Mouse (Mus musculus) neural tube, embryonic 12.5 days (tissue): ENCODE data around the gene Trp63. TPM values are rescaled to one million over a fixed set of nuclear protein-coding genes. Genes with fewer than 3 reads are reported as not detected.

Experiments used
- ATAC-seq: fragments of 200-750 bp; cut with Nextera tagmentation; 2 replicates; pipeline ENCODE4 v1.8.0; 2017; ENCODE audit warnings: low read depth, mild to moderate bottlenecking, moderate TSS enrichment, moderate library complexity; ENCODE audit not compliant: low FRiP score
- H3K27ac ChIP-seq: fragments of 300-500 bp; sonication (generic); 2 replicates; pipeline ENCODE4 v1.5.1; 2016
- H3K27me3 ChIP-seq: fragments of 300-500 bp; sonication (generic); replicated peaks from 2 replicates; pipeline ENCODE4 v1.6.1; 2016; ENCODE audit warnings: mild to moderate bottlenecking
- H3K36me3 ChIP-seq: fragments of 300-500 bp; sonication (generic); 2 replicates; pipeline ENCODE4 v1.6.1; 2016; ENCODE audit warnings: mild to moderate bottlenecking
- H3K4me1 ChIP-seq: fragments of 300-500 bp; sonication (generic); 2 replicates; pipeline ENCODE4 v1.6.1; 2016
- H3K4me2 ChIP-seq: fragments of 300-500 bp; sonication (generic); replicated peaks from 2 replicates; pipeline ENCODE4 v1.6.1; 2016; ENCODE audit warnings: mild to moderate bottlenecking
- H3K4me3 ChIP-seq: fragments of 300-500 bp; sonication (generic); 2 replicates; pipeline ENCODE4 v1.5.1; 2016
- H3K9ac ChIP-seq: fragments of 300-500 bp; sonication (generic); 2 replicates; pipeline ENCODE4 v1.6.1; 2016; ENCODE audit warnings: mild to moderate bottlenecking
- H3K9me3 ChIP-seq: fragments of 300-500 bp; sonication (generic); 2 replicates; pipeline ENCODE4 v1.6.1; 2016; ENCODE audit warnings: mild to moderate bottlenecking
- WGBS: fragments of 180-500 bp; shearing (Covaris S2); methylation state at CpG from one replicate; pipeline ENCODE4 v1.1.7; 2016; 5-methylcytosine and 5-hydroxymethylcytosine counted together
- polyA plus RNA-seq: library from polyadenylated mRNA; unstranded; fragments of >200 nt; fragmentation: Nextera tagmentation; extraction: Ambion mirVana; gene quantifications from 2 replicates; pipeline ENCODE4 v1.2.1, GENCODE M21; 2016

The Trp63 gene
- polyA plus RNA-seq, 1 experiment from 2014 or later: 3.3 TPM

DNA sequence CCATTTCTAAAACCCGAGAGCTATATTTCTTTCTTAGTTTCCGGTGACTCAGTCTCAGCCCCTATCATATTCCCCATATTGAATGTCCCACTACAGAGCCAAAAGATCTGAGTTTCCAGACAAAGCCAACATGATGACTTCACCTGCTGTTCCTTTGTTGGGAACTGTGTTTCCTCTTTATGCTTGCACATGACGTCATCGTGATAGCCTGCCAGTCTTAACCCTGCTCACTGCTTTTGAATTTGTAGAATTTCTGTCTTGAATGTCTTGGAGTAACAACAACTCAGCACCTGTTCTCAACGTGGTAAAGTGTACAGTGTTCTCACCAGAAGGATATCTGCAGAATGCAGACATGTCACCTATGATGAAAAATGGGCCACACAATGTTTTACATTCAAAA is 39.6 kb downstream of the Trp63 start:
- Histone ChIP-seq H3K4me2 (no peak overlapping the region), H3K27me3 (no peaks in the 10 kb centered on the region), H3K9me3 (no peaks in the 10 kb centered on the region), H3K9ac (no peak overlapping the region), H3K4me3 (no peak overlapping the region), H3K4me1 (no peaks in the 10 kb centered on the region), H3K36me3 (no peaks in the 10 kb centered on the region), H3K27ac (no peak overlapping the region)
- ATAC-seq: no peak
- 76% methylated on average over 5 of the region's 5 CpGs for WGBS

DNA sequence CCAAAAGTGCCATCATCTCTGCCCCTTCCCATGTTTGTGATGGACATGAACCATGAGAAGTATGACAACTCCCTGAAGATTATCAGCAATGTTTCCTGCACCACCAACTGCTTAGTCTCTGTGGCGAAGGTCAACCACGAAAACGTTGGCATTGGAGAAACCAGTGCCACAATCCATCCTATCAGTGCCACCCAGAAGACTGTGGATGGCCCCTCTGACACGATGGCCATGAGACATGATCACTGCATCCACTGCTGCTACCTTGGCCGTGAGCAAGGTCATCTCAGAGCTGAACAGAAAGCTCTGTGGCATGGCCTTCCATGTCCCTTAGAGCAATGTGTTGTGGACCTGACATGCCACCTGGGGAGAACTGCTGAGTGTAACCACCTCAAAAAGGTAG is 43.4 kb downstream of the Trp63 start:
- no peak overlapping the region for H3K4me3 ChIP-seq
- H3K9me3 ChIP-seq: no peaks in the 10 kb centered on the region
- no peak for ATAC-seq
- WGBS: 88% methylated on average over 5 of the region's 5 CpGs
- H3K9ac ChIP-seq: no peak overlapping the region
- no peaks in the 10 kb centered on the region for H3K27me3 ChIP-seq
- no peak overlapping the region for H3K4me2 ChIP-seq
- H3K27ac ChIP-seq: no peak overlapping the region
- H3K4me1 ChIP-seq: no peaks in the 10 kb centered on the region
- no peaks in the 10 kb centered on the region for H3K36me3 ChIP-seq

- no peak overlapping the region for H3K9ac ChIP-seq
- H3K4me1 ChIP-seq: no peaks in the 10 kb centered on the region
- no peaks in the 10 kb centered on the region for H3K27me3 ChIP-seq
- no peaks in the 10 kb centered on the region for H3K9me3 ChIP-seq
- H3K27ac ChIP-seq: no peak overlapping the region
- H3K4me3 ChIP-seq: no peak overlapping the region
- ATAC-seq: no peak
- no peaks in the 10 kb centered on the region for H3K36me3 ChIP-seq
- no peak overlapping the region for H3K4me2 ChIP-seq
- WGBS: 53% methylated on average over 7 of the region's 7 CpGs
Measured at GRCm38 (mm10) chr16:25727957-25728506, 44.5 kb downstream of the Trp63 start.

- Histone ChIP-seq H3K36me3 (no peaks in the 10 kb centered on the region), H3K4me2 (no peak overlapping the region), H3K9ac (no peak overlapping the region), H3K4me3 (no peak overlapping the region), H3K9me3 (no peaks in the 10 kb centered on the region), H3K27me3 (no peaks in the 10 kb centered on the region), H3K4me1 (no peaks in the 10 kb centered on the region), H3K27ac (no peak overlapping the region)
- WGBS: 82% methylated on average over 3 of the region's 3 CpGs
- ATAC-seq: no peak
Measured at GRCm38 (mm10) chr16:25736912-25737311, 53.3 kb downstream of the Trp63 start.

DNA sequence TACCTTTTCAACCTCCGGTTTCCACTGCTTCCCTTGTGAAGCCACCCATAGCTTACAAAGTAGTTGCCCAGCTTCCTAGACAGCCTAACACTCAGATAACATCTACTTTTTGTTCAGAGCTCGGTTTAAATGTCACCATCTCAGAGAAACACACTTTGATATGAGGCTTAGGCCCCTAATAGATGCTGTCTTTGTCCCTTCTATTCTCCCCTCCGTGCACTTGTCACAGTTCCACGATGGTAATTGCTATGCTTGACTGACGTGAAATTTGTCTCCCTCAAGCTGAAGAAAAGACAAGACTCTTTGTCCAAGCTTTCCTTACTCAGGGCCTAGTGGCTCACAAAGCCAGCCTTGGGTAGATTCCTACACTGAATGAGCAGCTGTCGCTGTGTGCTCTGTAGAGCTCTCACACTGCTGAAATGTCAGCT is 54.1 kb downstream of the Trp63 start:
- Histone ChIP-seq H3K27me3 (no peaks in the 10 kb centered on the region), H3K4me3 (no peak overlapping the region), H3K9me3 (no peaks in the 10 kb centered on the region), H3K36me3 (no peaks in the 10 kb centered on the region), H3K9ac (no peak overlapping the region), H3K4me2 (no peak overlapping the region), H3K27ac (no peak overlapping the region), H3K4me1 (no peaks in the 10 kb centered on the region)
- ATAC-seq: no peak
- WGBS: 47% methylated on average over 6 of the region's 6 CpGs

- no peak for ATAC-seq
- H3K9ac ChIP-seq: no peak overlapping the region
- WGBS: 32% methylated on average over 3 of the region's 3 CpGs
- no peaks in the 10 kb centered on the region for H3K9me3 ChIP-seq
- H3K4me2 ChIP-seq: no peak overlapping the region
- H3K4me3 ChIP-seq: no peak overlapping the region
- no peaks in the 10 kb centered on the region for H3K36me3 ChIP-seq
- H3K4me1 ChIP-seq: no peaks in the 10 kb centered on the region
- no peak overlapping the region for H3K27ac ChIP-seq
- no peaks in the 10 kb centered on the region for H3K27me3 ChIP-seq
Measured at GRCm38 (mm10) chr16:25746807-25747206, 63.2 kb downstream of the Trp63 start.

DNA sequence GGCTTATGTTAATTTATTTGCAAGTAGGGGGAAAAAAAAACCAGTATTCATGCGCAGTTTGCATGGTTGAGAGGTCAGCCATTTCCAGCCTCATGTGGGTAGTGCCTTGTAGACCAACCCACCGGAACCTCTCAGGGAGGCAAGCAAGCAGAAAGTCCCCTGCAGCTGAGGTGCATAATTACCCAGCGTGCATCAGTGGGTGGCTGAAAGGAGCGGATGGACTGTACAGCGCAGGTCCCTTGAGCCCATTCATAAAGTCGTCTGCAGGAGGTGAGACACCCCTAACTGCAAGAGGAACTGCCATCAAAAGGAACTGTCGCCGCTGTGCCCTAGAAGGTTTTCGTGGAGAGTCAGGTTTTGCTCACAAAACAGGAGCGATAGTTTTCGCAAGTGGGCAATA is 68.3 kb downstream of the Trp63 start:
- Histone ChIP-seq H3K9ac (no peak overlapping the region), H3K27me3 (no peaks in the 10 kb centered on the region), H3K4me2 (no peak overlapping the region), H3K9me3 (no peaks in the 10 kb centered on the region), H3K4me1 (0 out of 2 replicates have a peak, but pooled peaks cover 4% of the 10 kb centered on the region), H3K27ac (no peak overlapping the region), H3K4me3 (no peak overlapping the region), H3K36me3 (no peaks in the 10 kb centered on the region)
- WGBS: 79% methylated on average over 11 of the region's 11 CpGs
- no peak for ATAC-seq

DNA sequence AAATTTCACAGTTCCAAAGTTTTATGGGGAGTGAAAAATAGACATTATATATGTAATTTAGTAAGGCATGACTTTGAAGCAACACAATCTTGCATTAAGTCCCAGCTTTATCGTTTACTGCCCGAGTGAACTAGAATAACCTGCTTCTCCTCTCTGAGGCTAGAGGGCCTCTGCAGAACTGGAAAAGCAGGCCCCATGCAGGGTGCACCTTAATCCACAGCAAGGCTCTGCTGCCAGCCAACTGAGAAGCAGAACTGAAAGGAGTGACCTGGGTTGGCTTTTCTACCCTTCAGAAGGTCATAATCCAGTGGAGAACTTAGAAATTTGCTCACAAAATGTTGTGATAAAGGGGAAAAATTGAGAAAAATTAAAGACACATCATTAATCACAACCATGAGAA is 74.5 kb downstream of the Trp63 start:
- Histone ChIP-seq H3K36me3 (no peaks in the 10 kb centered on the region), H3K4me2 (no peak overlapping the region), H3K4me3 (no peak overlapping the region), H3K9ac (no peak overlapping the region), H3K27ac (no peak overlapping the region), H3K4me1 (no peaks in the 10 kb centered on the region), H3K27me3 (no peaks in the 10 kb centered on the region), H3K9me3 (no peaks in the 10 kb centered on the region)
- no peak for ATAC-seq
- WGBS: 82% methylated on average over 2 of the region's 2 CpGs

DNA sequence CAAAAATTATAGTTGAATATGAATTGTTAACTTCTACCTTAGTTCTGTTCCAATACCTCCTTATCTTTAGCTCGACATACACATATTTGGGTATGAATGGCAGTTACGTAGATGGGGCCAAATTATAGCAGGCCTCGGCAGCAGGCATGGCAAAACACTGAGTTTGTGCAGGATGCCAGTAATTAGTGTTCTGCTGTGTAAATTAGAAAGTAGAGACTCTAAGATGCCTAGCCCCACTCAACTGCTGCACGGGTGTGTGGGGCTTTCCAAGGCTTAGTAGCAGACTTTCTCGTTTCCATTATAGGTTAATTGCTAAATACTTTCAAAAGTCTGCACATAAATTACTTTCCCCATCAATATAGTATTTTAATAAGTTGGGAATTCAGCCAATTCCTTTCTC is 82.0 kb downstream of the Trp63 start:
- 87% methylated on average over 5 of the region's 5 CpGs for WGBS
- H3K4me2 ChIP-seq: no peak overlapping the region
- no peak overlapping the region for H3K9ac ChIP-seq
- no peak overlapping the region for H3K27ac ChIP-seq
- no peak for ATAC-seq
- no peaks in the 10 kb centered on the region for H3K9me3 ChIP-seq
- no peaks in the 10 kb centered on the region for H3K4me1 ChIP-seq
- H3K4me3 ChIP-seq: no peak overlapping the region
- no peaks in the 10 kb centered on the region for H3K27me3 ChIP-seq
- H3K36me3 ChIP-seq: no peaks in the 10 kb centered on the region

DNA sequence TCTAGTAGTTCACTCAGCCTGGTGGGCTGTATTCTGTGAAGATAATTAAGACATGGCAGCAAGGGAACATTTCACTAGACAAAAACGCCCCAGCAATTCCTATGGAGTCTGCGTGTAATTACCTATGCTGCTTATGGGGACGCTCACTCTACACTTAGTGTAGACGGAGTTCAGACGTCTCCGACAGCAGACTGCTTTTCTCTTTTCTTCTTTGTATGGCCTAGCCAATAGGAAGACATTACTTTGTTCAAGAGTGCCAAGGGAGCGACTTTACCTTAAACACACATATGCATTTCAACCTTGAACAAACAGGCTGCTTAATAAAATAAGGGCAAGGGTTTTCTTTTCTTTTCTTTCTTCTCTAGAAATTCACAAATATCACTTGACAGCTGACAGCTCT is 91.0 kb downstream of the Trp63 start:
- no peaks in the 10 kb centered on the region for H3K4me1 ChIP-seq
- no peaks in the 10 kb centered on the region for H3K9me3 ChIP-seq
- WGBS: 76% methylated on average over 7 of the region's 7 CpGs
- H3K27me3 ChIP-seq: no peaks in the 10 kb centered on the region
- H3K9ac ChIP-seq: no peak overlapping the region
- H3K4me3 ChIP-seq: no peak overlapping the region
- no peaks in the 10 kb centered on the region for H3K36me3 ChIP-seq
- ATAC-seq: no peak
- H3K4me2 ChIP-seq: no peak overlapping the region
- no peak overlapping the region for H3K27ac ChIP-seq

DNA sequence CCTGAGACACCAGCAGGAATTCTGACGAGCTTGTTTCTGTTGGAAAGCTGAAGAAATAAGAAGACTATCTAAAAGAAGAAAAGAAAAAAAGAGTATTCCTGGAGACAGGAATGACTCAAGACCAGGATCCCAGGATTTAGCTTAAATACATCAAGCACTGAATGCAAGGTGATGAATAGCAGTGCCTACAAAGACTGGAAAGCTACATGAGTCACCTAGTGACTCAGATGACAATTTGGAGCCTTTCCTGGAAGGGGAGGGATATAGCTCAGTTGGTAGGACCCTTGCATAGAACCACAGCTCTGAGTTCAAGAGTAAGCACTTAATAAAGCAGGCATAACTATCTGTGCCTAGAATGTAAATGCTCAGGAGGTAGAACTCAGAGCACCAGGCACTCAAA is 93.9 kb downstream of the Trp63 start:
- H3K9me3 ChIP-seq: no peaks in the 10 kb centered on the region
- ATAC-seq: no peak
- H3K4me3 ChIP-seq: no peak overlapping the region
- WGBS: 81% methylated on average over 1 of the region's 1 CpGs
- H3K27me3 ChIP-seq: no peaks in the 10 kb centered on the region
- no peak overlapping the region for H3K27ac ChIP-seq
- no peaks in the 10 kb centered on the region for H3K4me1 ChIP-seq
- H3K36me3 ChIP-seq: no peaks in the 10 kb centered on the region
- no peak overlapping the region for H3K4me2 ChIP-seq
- H3K9ac ChIP-seq: no peak overlapping the region

GRCm38 (mm10) chr16:25779964-25780363 is 96.4 kb downstream of the Trp63 start:
- no peak overlapping the region for H3K4me3 ChIP-seq
- H3K4me2 ChIP-seq: no peak overlapping the region
- ATAC-seq: no peak
- H3K9me3 ChIP-seq: no peaks in the 10 kb centered on the region
- no peaks in the 10 kb centered on the region for H3K36me3 ChIP-seq
- 61% methylated on average over 4 of the region's 4 CpGs for whole genome bisulfite sequencing
- no peak overlapping the region for H3K9ac ChIP-seq
- no peaks in the 10 kb centered on the region for H3K27me3 ChIP-seq
- H3K4me1 ChIP-seq: no peaks in the 10 kb centered on the region
- H3K27ac ChIP-seq: no peak overlapping the region

DNA sequence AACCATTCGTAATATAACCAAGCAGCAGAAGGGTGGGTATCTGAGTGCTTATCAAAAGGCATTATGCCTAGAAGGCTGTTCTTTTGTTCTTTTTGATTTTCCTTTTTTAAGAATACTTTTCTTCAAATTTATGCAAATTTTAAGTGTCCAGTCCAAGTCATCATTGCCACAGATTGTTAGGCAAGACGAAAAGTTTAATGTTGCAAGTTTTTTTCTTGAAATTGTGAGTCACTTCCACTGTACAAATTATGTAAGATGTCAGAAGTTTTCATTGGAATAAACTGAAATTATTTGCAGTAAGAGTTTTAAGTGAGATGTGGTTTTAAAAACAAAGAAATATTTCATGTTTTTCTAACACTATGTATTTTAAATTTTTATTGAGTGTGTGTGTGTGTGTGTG is 100.7 kb downstream of the Trp63 start:
- Histone ChIP-seq H3K4me1 (no peaks in the 10 kb centered on the region), H3K27me3 (no peaks in the 10 kb centered on the region), H3K9me3 (no peaks in the 10 kb centered on the region), H3K4me2 (no peak overlapping the region), H3K4me3 (no peak overlapping the region), H3K9ac (no peak overlapping the region), H3K36me3 (no peaks in the 10 kb centered on the region), H3K27ac (no peak overlapping the region)
- 89% methylated on average over 2 of the region's 2 CpGs for WGBS
- no peak for ATAC-seq
